Mouse (Mus musculus) stomach, postnatal 0 days (tissue): ENCODE results near the gene Cfap57. TPM values are rescaled to one million over a fixed set of nuclear protein-coding genes. Genes with fewer than 3 reads are reported as not detected.

ENCODE experiments used
- ATAC-seq: fragments of 200-750 bp; cut with Nextera tagmentation; 2 replicates; pipeline ENCODE4 v1.8.0; 2017; ENCODE audit not compliant: low FRiP score, low TSS enrichment
- DNase-seq: peaks from one replicate; pipeline ENCODE4 v3.0.0-alpha.2; 2016; ENCODE audit warnings: low spot score
- H3K27ac ChIP-seq: fragments of 300-500 bp; sonication (generic); replicated peaks from 2 replicates; pipeline ENCODE4 v1.5.1; 2014; ENCODE audit warnings: mild to moderate bottlenecking, control low read depth
- H3K27me3 ChIP-seq: fragments of 300-500 bp; sonication (generic); 2 replicates; pipeline ENCODE4 v1.6.1; 2014; ENCODE audit warnings: low read length; ENCODE audit not compliant: control insufficient read depth, insufficient read depth
- H3K36me3 ChIP-seq: fragments of 300-500 bp; sonication (generic); 2 replicates; pipeline ENCODE4 v1.6.1; 2014; ENCODE audit warnings: low read length, mixed read lengths; ENCODE audit not compliant: control insufficient read depth, insufficient read depth
- H3K4me1 ChIP-seq: fragments of 300-500 bp; sonication (generic); replicated peaks from 2 replicates; pipeline ENCODE4 v1.6.1; 2014; ENCODE audit warnings: antibody characterized with exemption; ENCODE audit not compliant: control insufficient read depth, insufficient read depth
- H3K4me2 ChIP-seq: fragments of 300-500 bp; sonication (generic); replicated peaks from 2 replicates; pipeline ENCODE4 v1.6.1; 2014; ENCODE audit warnings: low read depth, mild to moderate bottlenecking, control low read depth, moderate library complexity
- H3K4me3 ChIP-seq: fragments of 300-500 bp; sonication (generic); 2 replicates; pipeline ENCODE4 v1.5.1; 2014; ENCODE audit warnings: low read depth, low read length, control low read depth
- H3K9ac ChIP-seq: fragments of 300-500 bp; sonication (generic); 2 replicates; pipeline ENCODE4 v1.6.1; 2014; ENCODE audit warnings: mild to moderate bottlenecking, low read length, control low read depth, mixed read lengths
- H3K9me3 ChIP-seq: fragments of 300-500 bp; sonication (generic); 2 replicates; pipeline ENCODE4 v1.6.1; 2016; ENCODE audit warnings: low read length; ENCODE audit not compliant: control insufficient read depth
- CTCF ChIP-seq: IDR thresholded peaks from 2 replicates; pipeline ENCODE4 v1.5.1; 2016; ENCODE audit warnings: antibody characterized with exemption, low read depth, mild to moderate bottlenecking, moderate library complexity
- EP300 ChIP-seq: optimal IDR thresholded peaks from 2 replicates; pipeline ENCODE3; 2016; ENCODE audit warnings: antibody characterized with exemption
- WGBS: fragments of 180-500 bp; shearing (Covaris S2); extraction: QIAGEN DNeasy Blood & Tissue Kit; methylation state at CpG from one replicate; pipeline ENCODE4 v1.1.7; 2014; 5-methylcytosine and 5-hydroxymethylcytosine counted together
- polyA plus RNA-seq: library from polyadenylated mRNA; unstranded; fragments of >200 nt; fragmentation: Nextera tagmentation; extraction: Ambion mirVana; gene quantifications from 2 replicates; pipeline ENCODE4 v1.2.1, GENCODE M21; 2015

Cfap57 gene
- polyA plus RNA-seq, 1 experiment from 2014 or later, result 1.3 TPM

DNA sequence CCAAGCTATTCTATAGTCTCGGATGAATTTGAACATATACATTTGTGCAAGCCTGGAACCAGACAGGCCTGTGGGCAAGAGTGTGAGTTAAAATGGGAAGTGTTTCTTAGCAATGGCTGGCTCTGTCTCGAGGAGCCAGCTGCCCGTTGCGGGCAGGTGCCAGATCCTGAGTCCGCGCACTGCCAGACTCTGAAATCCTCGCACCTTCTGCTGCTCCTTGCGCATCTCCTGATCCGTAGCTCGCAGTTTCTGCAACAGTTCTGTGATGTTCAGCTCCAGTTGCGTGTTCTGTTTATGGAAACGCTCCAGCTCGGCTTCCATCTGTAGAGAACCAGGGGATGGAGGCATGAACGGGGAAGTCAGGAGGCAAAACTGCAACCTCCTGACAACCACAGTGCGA, 49.1 kb downstream of the Cfap57 start:
- no peak for ATAC-seq
- no peak overlapping the region for H3K4me3 ChIP-seq
- no peaks in the 10 kb centered on the region for H3K4me1 ChIP-seq
- H3K36me3 ChIP-seq, result no peaks in the 10 kb centered on the region
- TF ChIP-seq CTCF, result no peak
- no peak for TF ChIP-seq EP300
- no peak overlapping the region for H3K4me2 ChIP-seq
- no peaks in the 10 kb centered on the region for H3K27me3 ChIP-seq
- no peaks in the 10 kb centered on the region for H3K9me3 ChIP-seq
- DNase-seq, result no peak
- no peak overlapping the region for H3K27ac ChIP-seq
- H3K9ac ChIP-seq, result no peak overlapping the region
- 78% methylated on average over 15 of the region's 15 CpGs for WGBS

DNA sequence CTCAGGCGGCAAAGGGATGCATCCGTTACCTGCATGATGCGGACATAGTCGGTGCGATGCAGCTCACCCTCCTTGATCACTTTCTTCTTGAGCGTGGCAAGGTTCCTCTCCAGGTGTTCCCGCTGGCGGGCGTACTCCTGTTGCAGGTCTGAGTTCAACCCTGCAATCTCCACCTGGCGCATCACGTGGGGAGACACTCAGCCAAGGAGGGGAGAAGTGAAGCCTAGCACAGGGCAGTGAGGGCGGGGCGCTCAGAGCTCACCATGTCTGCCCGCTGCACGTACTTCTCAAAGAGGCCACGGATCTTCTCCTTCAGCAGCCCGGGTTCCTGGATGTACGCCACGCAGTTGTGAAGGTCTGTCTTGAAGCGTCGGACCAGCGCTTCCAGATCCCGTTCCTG, 51.3 kb downstream of the Cfap57 start:
- H3K27me3 ChIP-seq, result no peaks in the 10 kb centered on the region
- no peaks in the 10 kb centered on the region for H3K4me1 ChIP-seq
- TF ChIP-seq CTCF (no peak), EP300 (no peak)
- no peaks in the 10 kb centered on the region for H3K9me3 ChIP-seq
- H3K27ac ChIP-seq, result no peak overlapping the region
- ATAC-seq, result no peak; the same call in 1 of the 2 replicates
- H3K9ac ChIP-seq, result peak overlapping the region; percentile 8; the same call in 1 of the 2 replicates
- DNase-seq, result peak; percentile 31
- WGBS, result 58% methylated on average over 23 of the region's 23 CpGs
- H3K36me3 ChIP-seq, result no peaks in the 10 kb centered on the region
- H3K4me3 ChIP-seq, result no peak overlapping the region
- H3K4me2 ChIP-seq, result no peak overlapping the region

DNA sequence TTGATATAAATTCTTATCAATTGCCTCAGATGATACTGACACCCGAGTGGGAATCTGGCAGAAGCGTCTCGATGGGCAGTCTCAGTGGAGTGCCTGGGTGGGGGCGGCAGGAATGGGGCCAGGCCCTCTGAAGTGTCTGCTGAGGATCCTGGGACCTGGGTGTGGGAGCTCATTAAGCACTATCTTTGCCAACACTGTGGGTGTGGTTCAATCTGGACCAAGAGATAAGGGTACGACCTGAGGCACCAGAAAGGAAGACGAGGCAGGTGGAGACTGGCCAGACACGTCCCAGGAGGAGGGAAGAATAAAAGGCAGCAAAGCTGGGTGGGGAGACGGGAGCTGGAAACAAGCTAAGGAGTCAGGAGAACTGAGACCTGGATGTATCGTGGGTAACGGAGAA, 51.9 kb downstream of the Cfap57 start:
- Histone ChIP-seq H3K9ac (no peak overlapping the region), H3K27me3 (no peaks in the 10 kb centered on the region), H3K4me1 (no peaks in the 10 kb centered on the region), H3K36me3 (no peaks in the 10 kb centered on the region), H3K27ac (no peak overlapping the region), H3K4me3 (no peak overlapping the region), H3K4me2 (no peak overlapping the region), H3K9me3 (no peaks in the 10 kb centered on the region)
- ATAC-seq (no peak), DNase-seq (no peak)
- TF ChIP-seq CTCF (no peak), EP300 (no peak)
- 47% methylated on average over 10 of the region's 10 CpGs for WGBS

DNA sequence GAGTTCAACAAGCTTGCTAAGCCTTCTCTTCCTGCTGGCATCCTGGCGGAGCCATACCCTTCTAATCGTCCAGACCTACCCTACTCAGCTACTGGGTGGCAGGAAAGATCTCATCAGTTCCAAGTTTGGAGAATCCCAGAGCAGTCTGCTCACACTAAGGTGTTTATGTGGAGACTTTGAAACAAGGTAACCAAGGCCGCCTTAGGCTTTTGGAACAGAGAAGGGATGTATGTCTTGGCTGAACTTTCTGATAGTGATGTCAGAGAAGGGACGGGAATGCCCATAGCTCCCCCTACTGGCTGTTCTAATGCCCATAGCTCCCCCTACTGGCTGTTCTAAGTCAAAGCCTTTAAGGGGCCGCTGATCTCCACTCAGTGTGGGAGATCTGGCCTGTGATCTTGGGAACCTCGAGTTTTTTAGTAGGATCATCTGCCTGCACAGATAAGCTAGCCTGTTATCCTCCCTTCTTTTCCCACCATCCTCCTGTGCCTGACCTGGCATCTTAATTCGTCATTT, 54.4 kb downstream of the Cfap57 start:
- WGBS, result 30% methylated on average over 7 of the region's 7 CpGs
- H3K4me2 ChIP-seq, result no peak overlapping the region
- TF ChIP-seq CTCF (peak; percentile 99), EP300 (no peak)
- H3K9me3 ChIP-seq, result no peaks in the 10 kb centered on the region
- H3K9ac ChIP-seq, result no peak overlapping the region
- H3K27me3 ChIP-seq, result no peaks in the 10 kb centered on the region
- no peaks in the 10 kb centered on the region for H3K36me3 ChIP-seq
- no peak overlapping the region for H3K27ac ChIP-seq
- ATAC-seq (no peak), DNase-seq (peak; percentile 56)
- H3K4me1 ChIP-seq, result no peaks in the 10 kb centered on the region
- no peak overlapping the region for H3K4me3 ChIP-seq

DNA sequence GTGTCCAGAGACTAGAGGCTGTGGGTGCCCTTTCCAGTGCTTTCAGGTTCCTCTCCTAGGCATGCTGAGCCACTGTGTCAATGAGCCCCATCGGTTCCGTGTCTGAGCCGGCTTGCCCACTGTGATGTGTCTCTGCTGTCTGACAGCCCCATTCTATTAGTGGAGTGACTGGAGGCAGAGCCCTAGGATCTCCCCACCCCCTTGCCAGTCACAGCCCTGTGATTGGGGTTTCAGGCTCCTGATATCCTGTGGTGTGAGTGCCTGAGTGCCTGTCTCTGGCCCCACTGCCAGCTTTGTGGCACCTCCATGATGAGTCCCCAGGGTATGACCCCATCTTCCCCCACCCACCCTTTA, 55.7 kb downstream of the Cfap57 start:
- no peak overlapping the region for H3K27ac ChIP-seq
- no peaks in the 10 kb centered on the region for H3K27me3 ChIP-seq
- no peak overlapping the region for H3K4me3 ChIP-seq
- no peaks in the 10 kb centered on the region for H3K36me3 ChIP-seq
- no peak overlapping the region for H3K9ac ChIP-seq
- no peaks in the 10 kb centered on the region for H3K4me1 ChIP-seq
- WGBS, result 38% methylated on average over 3 of the region's 3 CpGs
- no peaks in the 10 kb centered on the region for H3K9me3 ChIP-seq
- DNase-seq (no peak), ATAC-seq (no peak)
- H3K4me2 ChIP-seq, result no peak overlapping the region
- TF ChIP-seq CTCF (no peak), EP300 (no peak)

DNA sequence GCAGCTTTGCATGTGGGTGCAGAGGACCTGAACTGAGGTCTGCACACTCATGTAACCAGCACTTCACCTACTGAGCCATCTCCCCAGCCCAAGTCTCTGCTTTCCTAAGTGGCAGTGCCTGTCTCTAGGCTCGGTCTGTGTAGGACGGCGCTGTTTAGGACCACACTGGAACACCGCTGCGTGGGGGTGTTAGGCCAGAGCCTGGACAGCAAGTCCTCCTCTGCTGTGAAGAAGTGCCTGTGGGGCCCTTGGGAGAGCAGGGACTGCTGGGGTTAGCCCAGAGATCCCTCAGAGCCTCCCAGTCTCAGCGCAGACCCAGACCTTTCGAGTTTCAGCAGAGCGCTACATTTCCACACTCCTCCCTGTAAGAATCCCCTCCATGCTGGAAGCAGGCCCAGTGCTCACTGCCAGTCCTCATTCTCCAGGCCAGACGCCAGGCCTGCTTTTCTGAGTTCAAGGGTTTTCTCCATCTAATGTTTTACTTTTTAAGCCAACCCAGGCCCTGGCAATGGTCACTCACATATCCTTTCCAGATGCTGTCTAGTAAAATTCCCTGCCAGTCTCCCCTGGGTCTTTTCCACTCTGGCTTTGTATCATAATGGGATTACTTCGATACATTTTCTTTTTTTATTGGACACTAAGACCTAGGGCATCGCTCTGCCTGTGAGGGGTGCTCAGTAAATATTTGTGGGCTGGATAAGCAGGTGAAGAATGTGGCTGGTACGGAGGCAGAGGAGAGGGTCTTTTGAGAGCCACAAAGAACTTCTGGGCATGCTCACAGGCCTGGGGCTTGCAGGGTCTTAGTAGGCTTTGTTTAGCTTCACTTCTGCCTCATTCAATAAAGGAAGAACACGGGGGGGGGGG, 56.3 kb downstream of the Cfap57 start:
- Histone ChIP-seq H3K4me1 (no peaks in the 10 kb centered on the region), H3K4me3 (no peak overlapping the region), H3K36me3 (no peaks in the 10 kb centered on the region), H3K27ac (no peak overlapping the region), H3K27me3 (no peaks in the 10 kb centered on the region), H3K9me3 (no peaks in the 10 kb centered on the region), H3K4me2 (no peak overlapping the region), H3K9ac (no peak overlapping the region)
- TF ChIP-seq CTCF, result no peak
- no peak for TF ChIP-seq EP300
- DNase-seq, result no peak
- WGBS, result 53% methylated on average over 13 of the region's 13 CpGs
- no peak for ATAC-seq
